Mouse (Mus musculus) G1E (cell line): ENCODE measurements around the gene Gm2310. TPM values are rescaled to one million over a fixed set of nuclear protein-coding genes. Genes with fewer than 3 reads are reported as not detected.
A peak's percentile ranks its signal among the peaks of the same experiment; 100 is the strongest.
"Not testable (repeated sequence)": the region's sequence is repeated elsewhere in the genome, so short reads cannot be mapped to it uniquely, and the experiment has no call there.

ENCODE experiments used
- ATAC-seq: 2 replicates; pipeline ENCODE4 v1.8.0; 2016; ENCODE audit warnings: mild to moderate bottlenecking; ENCODE audit not compliant: insufficient number of reproducible peaks, poor library complexity, low FRiP score, severe bottlenecking; ENCODE audit errors: extremely low read depth
- DNase-seq: peaks from one replicate; pipeline ENCODE4 v3.0.0; 2012; ENCODE audit warnings: low spot score
- H3K27me3 ChIP-seq: 2 replicates; pipeline ENCODE4 v1.6.1; 2012; ENCODE audit warnings: mild to moderate bottlenecking, low read length, inconsistent platforms; ENCODE audit not compliant: insufficient read depth
- H3K36me3 ChIP-seq: replicated peaks from 2 replicates; pipeline ENCODE3; 2012; ENCODE audit warnings: mild to moderate bottlenecking, inconsistent platforms
- H3K4me1 ChIP-seq: 2 replicates; pipeline ENCODE4 v1.6.1; 2012; ENCODE audit warnings: low read depth, low read length, inconsistent platforms, mixed read lengths; ENCODE audit not compliant: insufficient read depth
- H3K4me3 ChIP-seq: 2 replicates; pipeline ENCODE4 v1.5.1; 2012; ENCODE audit warnings: low read depth, mild to moderate bottlenecking, inconsistent platforms, low read length, moderate library complexity, mixed read lengths
- H3K9me3 ChIP-seq: replicated peaks from 2 replicates; pipeline ENCODE4 v1.6.1; 2012; ENCODE audit warnings: inconsistent platforms
- CTCF ChIP-seq: IDR thresholded peaks from 2 replicates; pipeline ENCODE4 v1.5.1; 2012; ENCODE audit warnings: low read depth, low read length, inconsistent platforms, mixed read lengths
- GATA1 ChIP-seq: IDR thresholded peaks from 2 replicates; pipeline ENCODE4 v1.6.1; 2012; ENCODE audit warnings: borderline replicate concordance, low read length, inconsistent platforms, mixed read lengths
- GATA2 ChIP-seq: IDR thresholded peaks from 2 replicates; pipeline ENCODE4 v1.6.1; 2012; ENCODE audit warnings: low read depth, low read length, inconsistent platforms, borderline replicate concordance
- POLR2AphosphoS5 ChIP-seq: IDR thresholded peaks from 2 replicates; pipeline ENCODE4 v1.6.1; 2012; ENCODE audit warnings: low read depth, low read length, inconsistent platforms; ENCODE audit not compliant: insufficient replicate concordance
- TAL1 ChIP-seq: conservative IDR thresholded peaks from 2 replicates; pipeline ENCODE4 v1.6.1; 2012; ENCODE audit warnings: low read depth, low read length, inconsistent platforms, mixed read lengths
- polyA plus RNA-seq: library from polyadenylated mRNA; stranded (reverse); fragments of >175 nt; gene quantifications from 2 replicates; pipeline ENCODE4 v1.2.3, GENCODE M21; 2012
- total RNA-seq, 2 experiments: library from RNA; stranded (forward) in 1 of 2; stranded (reverse) in 1 of 2; fragments of 200-1000 nt in 1 of 2; fragments of >200 nt in 1 of 2; fragmentation: Nextera tagmentation in 1 of 2; gene quantifications; 2 replicates each; pipeline ENCODE4 v1.2.3; 2014 to 2017

Gene Gm2310
- not detected in 2 replicates for total RNA-seq (2014; fragmentation: Nextera tagmentation)
- total RNA-seq (2017) = not detected in 2 replicates
- polyA plus RNA-seq = not detected in 2 replicates

DNA sequence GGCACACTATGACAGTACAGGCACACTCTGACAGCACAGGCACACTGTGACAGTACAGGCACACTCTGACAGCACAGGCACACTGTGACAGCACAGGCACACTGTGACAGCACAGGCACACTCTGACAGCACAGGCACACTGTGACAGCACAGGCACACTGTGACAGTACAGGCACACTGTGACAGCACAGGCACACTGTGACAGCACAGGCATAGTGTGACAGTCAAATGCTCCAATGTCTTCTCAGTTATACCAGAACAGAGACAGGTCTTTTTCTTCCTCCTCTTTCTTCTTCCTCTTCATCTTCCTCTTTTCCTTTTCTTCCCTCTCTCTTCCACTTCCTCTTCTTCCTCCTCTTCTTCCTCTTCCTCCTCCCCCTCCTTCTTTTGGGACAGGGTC lies at the start of gene Gm2310:
TSS of gene Gm2310 (minus strand) at position 101 of the 400 bp plus-strand sequence.
- not testable (repeated sequence) for H3K27me3 ChIP-seq, H3K4me3 ChIP-seq, H3K36me3 ChIP-seq, H3K4me1 ChIP-seq, ATAC-seq, DNase-seq, H3K9me3 ChIP-seq

DNA sequence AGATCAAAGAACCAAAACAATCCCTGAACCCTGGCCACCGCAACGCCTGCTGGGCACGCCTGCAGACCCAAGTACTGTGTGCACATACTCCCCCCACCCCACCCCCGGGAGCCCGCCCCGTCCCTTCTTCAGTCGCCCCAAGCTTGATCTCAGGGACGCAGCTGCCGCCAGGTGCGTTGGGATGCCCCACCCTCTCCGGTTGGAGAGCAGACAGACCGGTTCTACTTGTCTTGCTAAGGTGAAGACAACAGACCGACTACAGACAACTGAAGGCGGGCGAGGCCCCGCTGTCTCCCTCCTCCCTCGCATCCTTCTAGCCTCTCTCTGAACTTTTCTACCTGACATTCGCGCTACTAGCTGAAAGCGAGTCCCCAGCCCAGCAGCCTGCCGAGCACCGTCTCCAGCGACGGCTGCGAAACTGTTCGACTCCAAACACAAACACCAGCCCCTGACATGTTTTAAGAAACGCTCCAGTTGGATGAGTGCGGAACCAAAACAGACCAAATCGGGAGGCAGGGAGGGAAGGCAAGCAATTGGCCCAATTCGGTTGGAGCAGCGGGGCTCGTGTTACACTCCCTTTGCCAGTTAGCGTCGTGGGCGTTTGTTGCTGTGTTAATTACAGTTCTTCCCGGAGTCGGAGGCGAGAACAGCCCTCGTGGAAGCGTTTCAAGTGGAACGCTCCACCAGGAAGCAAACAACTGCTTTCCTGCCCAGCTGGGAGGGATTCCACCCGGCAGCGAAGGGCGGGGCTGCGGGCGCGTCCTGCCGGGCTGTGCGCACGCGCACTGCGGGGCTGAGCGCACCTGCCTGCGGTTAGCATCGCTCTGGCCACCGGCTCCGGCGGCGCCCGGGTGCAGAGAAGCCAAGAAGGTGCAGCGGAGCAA lies 49.1 kb upstream of the Gm2310 start:
- ATAC-seq (no peak), DNase-seq (no peak)
- Histone ChIP-seq H3K9me3 (no peaks in the 10 kb centered on the region), H3K4me1 (peaks cover 7% of the 10 kb centered on the region), H3K36me3 (no peaks in the 10 kb centered on the region), H3K4me3 (peak overlapping the region; percentile 68), H3K27me3 (peaks cover 29% of the 10 kb centered on the region)
- no peak for TF ChIP-seq GATA1
- no peak for TF ChIP-seq TAL1
- no peak for TF ChIP-seq POLR2AphosphoS5
- TF ChIP-seq GATA2 = no peak
- no peak for TF ChIP-seq CTCF

DNA sequence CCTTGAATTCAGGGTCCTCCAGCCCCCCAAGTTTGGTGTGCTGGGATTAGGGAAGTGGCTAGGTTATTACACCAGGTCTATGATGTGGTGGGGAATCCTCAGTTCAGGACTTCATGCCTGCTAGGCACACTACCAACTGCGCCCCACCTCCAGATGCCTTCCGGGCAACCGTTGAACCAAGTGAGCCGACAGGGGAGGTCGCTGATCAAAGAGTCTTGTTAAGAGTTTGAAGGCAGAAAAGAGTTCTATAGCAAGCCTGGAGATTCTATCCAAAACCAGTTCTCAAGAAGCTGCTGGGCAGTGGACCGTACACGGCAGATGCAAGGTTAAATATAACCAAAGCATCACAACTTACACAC lies 48.5 kb upstream of the Gm2310 start:
- peaks cover 7% of the 10 kb centered on the region for H3K4me1 ChIP-seq
- no peaks in the 10 kb centered on the region for H3K36me3 ChIP-seq
- H3K27me3 ChIP-seq = peaks cover 29% of the 10 kb centered on the region
- H3K9me3 ChIP-seq = no peaks in the 10 kb centered on the region
- DNase-seq (no peak), ATAC-seq (no peak)
- no peak overlapping the region for H3K4me3 ChIP-seq
- TF ChIP-seq CTCF (no peak), TAL1 (no peak), POLR2AphosphoS5 (no peak), GATA2 (no peak), GATA1 (no peak)

DNA sequence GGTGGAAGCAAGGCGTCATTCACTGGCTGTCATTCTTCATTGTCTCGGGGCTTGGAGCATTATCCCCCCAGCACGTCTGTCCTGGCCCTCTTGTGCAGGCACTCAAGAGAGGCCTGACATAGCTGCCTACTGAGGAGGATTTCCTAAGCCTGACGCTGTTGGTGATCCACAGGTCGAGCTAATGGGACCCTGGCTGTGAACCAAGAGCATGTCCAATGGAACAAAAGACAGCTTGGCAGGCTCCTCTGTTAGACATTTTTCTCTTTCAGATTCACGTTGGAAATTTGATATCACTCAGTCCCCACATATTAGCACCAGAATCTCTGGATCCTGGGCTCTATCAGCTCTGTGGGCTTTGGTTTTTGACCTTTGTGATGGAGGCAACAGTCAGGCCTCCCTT lies 45.7 kb upstream of the Gm2310 start:
- ATAC-seq (no peak), DNase-seq (no peak)
- Histone ChIP-seq H3K36me3 (no peaks in the 10 kb centered on the region), H3K9me3 (no peaks in the 10 kb centered on the region), H3K4me1 (peaks cover 7% of the 10 kb centered on the region), H3K27me3 (peaks cover 19% of the 10 kb centered on the region), H3K4me3 (no peak overlapping the region)
- TF ChIP-seq POLR2AphosphoS5 (no peak), GATA2 (no peak), CTCF (no peak), GATA1 (no peak), TAL1 (no peak)

DNA sequence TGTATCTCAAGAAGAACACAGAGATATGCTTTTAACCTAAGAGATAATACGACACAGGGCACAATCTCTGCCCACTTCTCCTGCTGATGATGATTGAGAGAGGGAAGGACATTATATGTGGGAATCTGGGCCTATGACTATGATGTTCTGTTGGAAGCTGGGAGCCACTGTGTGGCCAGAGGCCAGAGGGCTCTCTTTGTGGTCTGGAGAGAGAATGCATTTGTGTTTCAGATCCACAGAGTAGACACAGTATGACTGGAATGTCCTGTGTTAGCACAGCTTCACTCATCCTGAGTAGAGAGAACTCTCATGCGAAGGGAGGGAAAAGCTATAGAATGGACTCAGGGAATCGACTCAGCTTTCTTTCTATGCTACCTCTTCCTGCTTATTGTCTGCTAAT lies 44.6 kb upstream of the Gm2310 start:
- no peaks in the 10 kb centered on the region for H3K9me3 ChIP-seq
- peaks cover 7% of the 10 kb centered on the region for H3K4me1 ChIP-seq
- no peaks in the 10 kb centered on the region for H3K36me3 ChIP-seq
- no peak overlapping the region for H3K4me3 ChIP-seq
- TF ChIP-seq TAL1 = no peak
- TF ChIP-seq GATA1 = no peak
- no peak for TF ChIP-seq GATA2
- no peak for TF ChIP-seq POLR2AphosphoS5
- no peak for TF ChIP-seq CTCF
- ATAC-seq (no peak), DNase-seq (no peak)
- H3K27me3 ChIP-seq = peaks cover 15% of the 10 kb centered on the region

DNA sequence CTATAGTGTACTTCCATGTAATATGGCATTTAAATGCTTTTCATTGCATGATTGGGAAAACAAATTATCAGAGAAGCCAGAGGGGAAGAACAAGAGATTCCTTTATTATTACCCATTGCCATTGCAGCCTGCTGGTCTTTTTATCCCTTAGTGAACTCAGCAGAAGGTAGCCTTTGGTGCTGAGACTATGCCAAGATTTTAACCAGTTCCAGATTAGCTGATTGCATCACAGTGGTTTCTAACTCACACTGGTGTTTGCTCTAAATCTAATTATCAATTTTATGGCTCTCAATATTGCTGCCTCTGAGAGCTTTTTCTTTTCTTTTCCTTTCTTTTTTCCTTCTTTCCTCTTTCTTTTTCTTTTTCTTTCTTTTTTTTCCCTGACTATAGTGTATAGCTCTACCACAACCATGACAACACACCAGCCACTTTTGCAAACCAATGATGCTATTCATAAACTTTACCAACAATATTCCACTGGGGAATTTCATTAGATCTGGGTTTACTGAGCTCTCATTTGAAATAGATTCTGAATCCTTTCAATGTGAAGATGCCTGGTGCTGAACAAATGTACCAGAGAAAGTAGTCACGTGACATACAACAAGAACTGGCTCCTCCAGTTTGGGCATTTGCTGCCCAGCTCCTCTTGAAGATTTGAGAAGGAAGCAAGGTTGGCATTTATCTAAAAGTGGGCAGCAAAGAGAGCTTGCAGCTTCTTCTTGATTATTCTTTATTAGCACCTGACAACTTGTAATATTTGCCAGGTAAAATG lies 43.9 kb upstream of the Gm2310 start:
- Histone ChIP-seq H3K9me3 (no peaks in the 10 kb centered on the region), H3K36me3 (no peaks in the 10 kb centered on the region), H3K4me1 (no peaks in the 10 kb centered on the region), H3K27me3 (peaks cover 8% of the 10 kb centered on the region; the same call in 1 of the 2 replicates), H3K4me3 (no peak overlapping the region)
- no peak for ATAC-seq
- DNase-seq = no peak
- TF ChIP-seq GATA1 = no peak
- no peak for TF ChIP-seq CTCF
- TF ChIP-seq TAL1 = no peak
- TF ChIP-seq GATA2 = no peak
- TF ChIP-seq POLR2AphosphoS5 = no peak
